25 mouse cellular contexts compared by ENCODE assay signal in the genomic region with DNA sequence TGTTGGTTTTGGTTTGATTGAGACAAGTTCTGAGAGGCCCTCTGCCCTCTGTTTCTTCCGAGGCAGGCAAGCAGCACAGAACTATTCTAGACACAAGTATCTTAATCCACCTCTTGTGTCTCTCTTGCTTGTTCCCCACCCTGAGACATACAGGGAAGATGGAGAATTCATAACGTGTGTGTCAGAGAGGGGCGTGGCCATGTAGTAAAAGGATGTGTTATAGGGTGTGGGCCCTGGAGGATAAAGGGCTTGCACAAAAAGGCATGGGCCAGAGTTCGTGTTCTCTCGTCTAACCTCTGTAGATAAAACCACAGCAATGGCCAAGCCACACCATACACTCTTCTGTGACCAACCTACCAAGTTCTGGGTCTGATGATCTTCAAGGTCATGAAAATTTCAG. TPM values are rescaled to one million over a fixed set of nuclear protein-coding genes. Genes with fewer than 3 reads are reported as not detected.
"Had no signal": no experiment of that assay in that cellular context is flagged by ENCODE, and none has a peak within 500 bp of the region (broad histone marks: within the 10 kb centered on the region; RNA-seq: fewer than 3 reads in every experiment).

No protein-coding gene starts in this region.

- H3K27me3 ChIP-seq: heart, embryonic 13.5 days; heart, embryonic 15.5 days; hindbrain, embryonic 12.5 days; intestine, embryonic 15.5 days; limb, embryonic 12.5 days; liver, embryonic 13.5 days; liver, embryonic 15.5 days had no signal

- H3K9me3 ChIP-seq: heart, embryonic 13.5 days; heart, embryonic 15.5 days; hindbrain, embryonic 12.5 days; intestine, embryonic 15.5 days; limb, embryonic 10.5 days; limb, embryonic 12.5 days; liver, embryonic 13.5 days; liver, embryonic 15.5 days had no signal

- DNase-seq: gastrocnemius, adult 2 months; gastrocnemius, postnatal 10 days; gastrocnemius, postnatal 25 days; heart, adult 2 months; heart, postnatal 4 days; kidney, adult 18-20 months; kidney, adult 8-10 months; kidney, postnatal 10 days; kidney, postnatal 25 days; kidney, postnatal 4 days; liver; liver, embryonic 13.5 days had no signal

- H3K4me2 ChIP-seq: heart, embryonic 13.5 days; heart, embryonic 15.5 days; hindbrain, embryonic 12.5 days; hindbrain, embryonic 14.5 days; intestine, embryonic 15.5 days; limb, embryonic 12.5 days; liver, embryonic 11.5 days; liver, embryonic 13.5 days; liver, embryonic 15.5 days had no signal

- H3K4me1 ChIP-seq: hindbrain, embryonic 12.5 days; limb, embryonic 10.5 days; limb, embryonic 12.5 days; liver, embryonic 13.5 days; liver, embryonic 15.5 days had no signal

- H3K36me3 ChIP-seq: heart, embryonic 13.5 days; heart, embryonic 15.5 days; hindbrain, embryonic 12.5 days; intestine, embryonic 15.5 days; limb, embryonic 10.5 days; limb, embryonic 12.5 days; liver, embryonic 13.5 days; liver, embryonic 15.5 days had no signal

- H3K27ac ChIP-seq: gastrocnemius, adult 2 months; heart, adult 2 months; heart, embryonic 13.5 days; heart, embryonic 15.5 days; hindbrain, embryonic 12.5 days; hindbrain, embryonic 14.5 days; intestine, embryonic 15.5 days; layer of hippocampus, adult 2 months; left cerebral cortex, adult 2 months; limb, embryonic 10.5 days; limb, embryonic 12.5 days; liver, embryonic 13.5 days; liver, embryonic 15.5 days had no signal

- H3K4me3 ChIP-seq: gastrocnemius, adult 2 months; heart, adult 2 months; heart, embryonic 13.5 days; heart, embryonic 15.5 days; hindbrain, embryonic 12.5 days; intestine, embryonic 15.5 days; layer of hippocampus, adult 2 months; left cerebral cortex, adult 2 months; limb, embryonic 10.5 days; limb, embryonic 12.5 days; liver, embryonic 13.5 days; liver, embryonic 15.5 days had no signal

RNA-seq across cellular contexts. Expression of a gene that starts 18.8 kb away (rescaled TPM):
- polyA plus RNA-seq: inflammation-experienced regulatory T-cells, adult 6 months had no signal

RNA-seq across cellular contexts. Expression of a gene that starts 21.7 kb away (rescaled TPM):
- total RNA-seq: granulocyte monocyte progenitor cell, adult 5-6 weeks had no signal
- polyA plus RNA-seq: hindbrain, embryonic 14.5 days; inflammation-experienced regulatory T-cells, adult 6 months; liver, embryonic 13.5 days had no signal
